Mouse (Mus musculus) lung, adult 2 months (tissue): ENCODE results near the gene Xirp1.

Experiments
- CTCF ChIP-seq: fragments of 200-500 bp; IDR thresholded peaks from 2 replicates; pipeline ENCODE4 v1.5.1; 2011; ENCODE audit warnings: mild to moderate bottlenecking, low read length, control low read depth; ENCODE audit not compliant: insufficient read depth
- POLR2A ChIP-seq: fragments of 200-500 bp; IDR thresholded peaks from 2 replicates; pipeline ENCODE4 v1.6.1; 2011; ENCODE audit warnings: low read depth, mild to moderate bottlenecking, control low read depth, low read length, borderline replicate concordance; ENCODE audit errors: extremely low read depth

- TF ChIP-seq CTCF, result no peak
- TF ChIP-seq POLR2A, result no peak
These were observed 46.5 kb downstream of the Xirp1 start for GRCm38 (mm10) chr9:119976704-119977556.
